Mouse (Mus musculus) kidney, postnatal 0 days (tissue): ENCODE results near the gene Strip1. TPM values are rescaled to one million over a fixed set of nuclear protein-coding genes. Genes with fewer than 3 reads are reported as not detected.

Source experiments
- ATAC-seq: fragments of 200-750 bp; cut with Nextera tagmentation; replicated peaks from 2 replicates; pipeline ENCODE4 v1.8.0; 2017; ENCODE audit warnings: low read depth, moderate number of reproducible peaks, moderate TSS enrichment, moderate library complexity; ENCODE audit not compliant: low FRiP score
- DNase-seq: peaks from one replicate; pipeline ENCODE4 v3.0.0-alpha.2; 2016; ENCODE audit warnings: low spot score
- H3K27ac ChIP-seq: fragments of 300-500 bp; sonication (generic); 2 replicates; pipeline ENCODE4 v1.5.1; 2014; ENCODE audit warnings: mild to moderate bottlenecking
- H3K27me3 ChIP-seq: fragments of 300-500 bp; sonication (generic); 2 replicates; pipeline ENCODE4 v1.6.1; 2014; ENCODE audit warnings: low read length, mixed read lengths; ENCODE audit not compliant: insufficient read depth
- H3K36me3 ChIP-seq: fragments of 300-500 bp; sonication (generic); 2 replicates; pipeline ENCODE4 v1.6.1; 2014; ENCODE audit warnings: low read length, mixed read lengths; ENCODE audit not compliant: insufficient read depth
- H3K4me1 ChIP-seq: fragments of 300-500 bp; sonication (generic); replicated peaks from 2 replicates; pipeline ENCODE4 v1.6.1; 2014; ENCODE audit warnings: antibody characterized with exemption, low read length, mixed read lengths; ENCODE audit not compliant: insufficient read depth
- H3K4me2 ChIP-seq: fragments of 300-500 bp; sonication (generic); 2 replicates; pipeline ENCODE4 v1.6.1; 2014; ENCODE audit warnings: mild to moderate bottlenecking, low read length, moderate library complexity, mixed read lengths
- H3K4me3 ChIP-seq: fragments of 300-500 bp; sonication (generic); replicated peaks from 2 replicates; pipeline ENCODE4 v1.5.1; 2014; ENCODE audit warnings: low read depth, low read length
- H3K9ac ChIP-seq: fragments of 300-500 bp; sonication (generic); 2 replicates; pipeline ENCODE4 v1.6.1; 2014; ENCODE audit warnings: low read depth, low read length
- H3K9me3 ChIP-seq: fragments of 300-500 bp; sonication (generic); replicated peaks from 2 replicates; pipeline ENCODE4 v1.6.1; 2016; ENCODE audit warnings: low read length, inconsistent platforms, mixed read lengths
- CTCF ChIP-seq: IDR thresholded peaks from 2 replicates; pipeline ENCODE4 v1.5.1; 2016; ENCODE audit warnings: antibody characterized with exemption, low read depth, mild to moderate bottlenecking, moderate library complexity
- WGBS: fragments of 180-500 bp; shearing (Covaris S2); extraction: QIAGEN DNeasy Blood & Tissue Kit; methylation state at CpG from one replicate; pipeline ENCODE4 v1.1.7; 2014; 5-methylcytosine and 5-hydroxymethylcytosine counted together
- polyA plus RNA-seq: library from polyadenylated mRNA; unstranded; fragments of >200 nt; fragmentation: Nextera tagmentation; extraction: Ambion mirVana; gene quantifications from 2 replicates; pipeline ENCODE4 v1.2.1, GENCODE M21; 2015

Strip1 gene
- polyA plus RNA-seq, 1 experiment from 2014 or later, result 34.9 TPM

- DNase-seq (no peak), ATAC-seq (no peak)
- TF ChIP-seq CTCF, result no peak
- no peaks in the 10 kb centered on the region for H3K27me3 ChIP-seq
- H3K36me3 ChIP-seq, result peaks cover 72% of the 10 kb centered on the region
- no peaks in the 10 kb centered on the region for H3K4me1 ChIP-seq
- 96% methylated on average over 8 of the region's 8 CpGs for WGBS
- H3K4me2 ChIP-seq, result no peak overlapping the region
- no peak overlapping the region for H3K27ac ChIP-seq
- no peak overlapping the region for H3K9ac ChIP-seq
- H3K4me3 ChIP-seq, result no peak overlapping the region
- H3K9me3 ChIP-seq, result no peaks in the 10 kb centered on the region
Measured at GRCm38 (mm10) chr3:107624424-107624823, 7.1 kb downstream of the Strip1 start.

- Histone ChIP-seq H3K9ac (no peak overlapping the region), H3K4me2 (no peak overlapping the region), H3K36me3 (peaks cover 82% of the 10 kb centered on the region), H3K4me1 (no peaks in the 10 kb centered on the region), H3K4me3 (no peak overlapping the region), H3K27ac (no peak overlapping the region), H3K9me3 (no peaks in the 10 kb centered on the region), H3K27me3 (no peaks in the 10 kb centered on the region)
- ATAC-seq (no peak), DNase-seq (no peak)
- no peak for TF ChIP-seq CTCF
- 91% methylated on average over 7 of the region's 7 CpGs for WGBS
Measured at GRCm38 (mm10) chr3:107622537-107622936, 9.0 kb downstream of the Strip1 start.

GRCm38 (mm10) chr3:107621286-107622075 is 10.0 kb downstream of the Strip1 start:
- H3K4me2 ChIP-seq, result no peak overlapping the region
- H3K27me3 ChIP-seq, result no peaks in the 10 kb centered on the region
- DNase-seq, result no peak
- H3K27ac ChIP-seq, result no peak overlapping the region
- no peaks in the 10 kb centered on the region for H3K4me1 ChIP-seq
- no peak for ATAC-seq
- no peaks in the 10 kb centered on the region for H3K9me3 ChIP-seq
- H3K4me3 ChIP-seq, result no peak overlapping the region
- peaks cover 83% of the 10 kb centered on the region for H3K36me3 ChIP-seq
- WGBS, result 90% methylated on average over 21 of the region's 21 CpGs
- no peak overlapping the region for H3K9ac ChIP-seq
- no peak for TF ChIP-seq CTCF

GRCm38 (mm10) chr3:107619911-107620310 is 11.6 kb downstream of the Strip1 start:
- peaks cover 85% of the 10 kb centered on the region for H3K36me3 ChIP-seq
- H3K9ac ChIP-seq, result no peak overlapping the region
- no peak overlapping the region for H3K4me2 ChIP-seq
- WGBS, result 89% methylated on average over 6 of the region's 6 CpGs
- no peak overlapping the region for H3K27ac ChIP-seq
- ATAC-seq, result no peak
- DNase-seq, result no peak
- no peak for TF ChIP-seq CTCF
- H3K9me3 ChIP-seq, result no peaks in the 10 kb centered on the region
- H3K4me1 ChIP-seq, result no peaks in the 10 kb centered on the region
- no peak overlapping the region for H3K4me3 ChIP-seq
- no peaks in the 10 kb centered on the region for H3K27me3 ChIP-seq

GRCm38 (mm10) chr3:107617800-107618199 is 13.7 kb downstream of the Strip1 start:
- Histone ChIP-seq H3K27ac (no peak overlapping the region), H3K36me3 (peaks cover 88% of the 10 kb centered on the region), H3K4me3 (no peak overlapping the region), H3K4me1 (no peaks in the 10 kb centered on the region), H3K9me3 (no peaks in the 10 kb centered on the region), H3K4me2 (no peak overlapping the region), H3K27me3 (no peaks in the 10 kb centered on the region), H3K9ac (no peak overlapping the region)
- 97% methylated on average over 3 of the region's 3 CpGs for WGBS
- no peak for ATAC-seq
- no peak for TF ChIP-seq CTCF
- DNase-seq, result no peak

- Histone ChIP-seq H3K9me3 (no peaks in the 10 kb centered on the region), H3K27ac (no peak overlapping the region), H3K36me3 (peaks cover 59% of the 10 kb centered on the region), H3K9ac (no peak overlapping the region), H3K4me1 (no peaks in the 10 kb centered on the region), H3K27me3 (no peaks in the 10 kb centered on the region), H3K4me3 (no peak overlapping the region), H3K4me2 (no peak overlapping the region)
- ATAC-seq (peak; percentile 23; the same call in 1 of the 2 replicates), DNase-seq (peak; percentile 64)
- 76% methylated on average over 11 of the region's 11 CpGs for WGBS
- TF ChIP-seq CTCF, result peak; percentile 92
Measured at GRCm38 (mm10) chr3:107612902-107613525, 18.5 kb downstream of the Strip1 start.
